Mouse (Mus musculus) monocyte, adult 5-6 weeks (primary cell): ENCODE measurements around the gene Ttc7b. TPM values are rescaled to one million over a fixed set of nuclear protein-coding genes. Genes with fewer than 3 reads are reported as not detected.

ENCODE experiments used
- ATAC-seq: fragments of 153-309, 156-312 bp; replicated peaks from 2 replicates; pipeline ENCODE4 v1.8.0; 2017; ENCODE audit warnings: mild to moderate bottlenecking; ENCODE audit not compliant: low TSS enrichment, insufficient number of reproducible peaks, severe bottlenecking, poor library complexity, low FRiP score
- total RNA-seq: library from RNA; stranded (forward); fragments of 200-1000, 200-491, 200-594 nt; gene quantifications from 3 replicates; pipeline ENCODE4 v1.2.3, GENCODE M21; 2017

Gene Ttc7b
- total RNA-seq, 1 experiment from 2014 or later, result 49.1 TPM

GRCm38 (mm10) chr12:100305051-100305673 is 215.5 kb downstream of the Ttc7b start:
- ATAC-seq, result no peak

- no peak for ATAC-seq
Measured at GRCm38 (mm10) chr12:100304280-100304679, 216.3 kb downstream of the Ttc7b start.

DNA sequence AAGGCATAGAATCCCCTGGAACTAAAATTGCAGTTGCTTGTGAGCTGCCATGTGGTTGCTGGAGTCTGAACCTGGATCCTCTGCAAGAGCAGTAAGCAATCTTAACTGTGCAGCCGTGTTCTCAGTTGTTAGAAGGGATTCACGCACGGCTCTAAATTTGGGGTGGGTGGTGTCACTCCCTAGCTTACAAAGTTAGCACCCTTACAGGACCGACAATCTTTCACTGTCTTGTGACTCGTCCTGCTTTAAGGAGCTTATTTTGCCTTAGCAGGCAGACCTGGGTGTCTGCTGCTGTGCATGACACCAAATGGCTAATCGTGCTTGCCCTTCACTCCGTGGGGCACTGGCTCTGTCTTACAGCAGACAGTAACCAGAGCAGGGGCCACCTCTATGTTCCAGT is 217.5 kb downstream of the Ttc7b start:
- no peak for ATAC-seq

GRCm38 (mm10) chr12:100300446-100300845 is 220.2 kb downstream of the Ttc7b start:
- no peak for ATAC-seq

- no peak for ATAC-seq
Measured at GRCm38 (mm10) chr12:100299322-100299726, 221.3 kb downstream of the Ttc7b start.

DNA sequence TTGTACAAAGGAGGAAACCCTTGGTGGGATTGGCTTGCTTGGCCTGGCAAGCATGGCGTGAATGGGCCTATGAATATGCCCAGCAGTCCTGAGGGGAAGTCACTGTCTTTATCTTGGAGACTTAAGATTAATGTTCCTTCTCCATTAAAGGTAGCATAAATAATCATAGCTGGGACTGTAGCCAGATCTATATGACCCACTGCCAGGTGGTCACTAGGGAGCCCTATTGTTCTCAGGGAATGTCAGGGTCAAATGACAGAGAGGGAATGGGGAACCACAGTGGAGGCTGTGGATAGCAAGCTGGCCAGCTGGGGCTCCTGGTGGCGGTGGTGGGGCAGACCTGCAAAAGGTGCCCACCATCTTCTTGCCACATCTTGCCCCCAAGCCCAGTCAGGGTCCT is 221.8 kb downstream of the Ttc7b start:
- ATAC-seq, result no peak

GRCm38 (mm10) chr12:100297961-100298360 is 222.7 kb downstream of the Ttc7b start:
- no peak for ATAC-seq

- ATAC-seq, result no peak
Measured at GRCm38 (mm10) chr12:100294457-100294856, 226.2 kb downstream of the Ttc7b start.

GRCm38 (mm10) chr12:100293956-100294355 is 226.7 kb downstream of the Ttc7b start:
- ATAC-seq, result no peak

DNA sequence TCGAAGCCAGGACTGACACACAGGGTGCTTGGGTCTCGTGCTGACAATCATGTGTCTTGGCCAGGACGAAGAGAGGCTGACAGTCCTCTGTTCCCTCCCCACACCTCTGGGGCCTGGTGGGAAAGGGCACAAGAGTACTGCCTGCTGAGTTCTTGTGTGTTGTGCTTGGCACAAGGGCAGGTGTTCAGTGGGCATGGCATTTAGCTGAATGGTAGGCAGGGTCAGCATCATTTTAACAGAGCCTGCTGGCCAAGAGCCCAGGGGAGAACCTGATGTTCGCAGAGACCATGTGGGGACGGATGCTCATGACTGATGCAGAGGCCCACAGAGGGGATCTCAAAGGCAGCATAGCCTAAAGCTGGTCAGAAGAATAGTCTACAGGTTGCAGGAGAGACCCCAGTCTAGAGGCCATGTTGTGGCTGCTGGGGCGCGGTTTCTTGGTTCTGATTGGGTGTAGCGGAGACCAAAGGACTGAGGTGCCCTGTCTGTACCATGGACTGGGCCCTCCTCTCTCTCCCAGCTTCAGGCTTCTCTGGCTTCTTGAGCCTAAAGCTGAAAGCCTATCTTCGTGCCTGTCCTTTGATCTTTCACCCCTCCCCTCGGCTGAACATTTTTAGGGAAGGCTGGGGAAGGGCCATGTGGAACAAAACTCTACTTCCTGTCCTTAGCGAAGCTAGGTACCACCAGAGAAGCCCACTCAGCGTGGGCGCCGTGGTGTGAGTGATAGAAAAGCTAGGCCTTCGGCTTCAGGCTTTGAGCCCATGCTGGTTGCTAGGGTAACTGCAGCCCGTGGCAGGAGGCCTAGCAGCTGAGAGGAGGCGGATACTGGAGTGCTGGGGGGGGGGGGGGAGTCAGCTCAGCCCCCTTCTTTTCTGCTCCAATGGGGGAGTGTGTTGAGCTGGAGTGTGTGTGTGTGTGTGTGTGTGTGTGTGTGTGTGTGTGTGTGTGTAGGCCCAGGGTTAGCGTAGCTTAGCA is 229.6 kb downstream of the Ttc7b start:
- ATAC-seq, result no peak

- no peak for ATAC-seq
Measured at GRCm38 (mm10) chr12:100290178-100290531, 230.5 kb downstream of the Ttc7b start.

DNA sequence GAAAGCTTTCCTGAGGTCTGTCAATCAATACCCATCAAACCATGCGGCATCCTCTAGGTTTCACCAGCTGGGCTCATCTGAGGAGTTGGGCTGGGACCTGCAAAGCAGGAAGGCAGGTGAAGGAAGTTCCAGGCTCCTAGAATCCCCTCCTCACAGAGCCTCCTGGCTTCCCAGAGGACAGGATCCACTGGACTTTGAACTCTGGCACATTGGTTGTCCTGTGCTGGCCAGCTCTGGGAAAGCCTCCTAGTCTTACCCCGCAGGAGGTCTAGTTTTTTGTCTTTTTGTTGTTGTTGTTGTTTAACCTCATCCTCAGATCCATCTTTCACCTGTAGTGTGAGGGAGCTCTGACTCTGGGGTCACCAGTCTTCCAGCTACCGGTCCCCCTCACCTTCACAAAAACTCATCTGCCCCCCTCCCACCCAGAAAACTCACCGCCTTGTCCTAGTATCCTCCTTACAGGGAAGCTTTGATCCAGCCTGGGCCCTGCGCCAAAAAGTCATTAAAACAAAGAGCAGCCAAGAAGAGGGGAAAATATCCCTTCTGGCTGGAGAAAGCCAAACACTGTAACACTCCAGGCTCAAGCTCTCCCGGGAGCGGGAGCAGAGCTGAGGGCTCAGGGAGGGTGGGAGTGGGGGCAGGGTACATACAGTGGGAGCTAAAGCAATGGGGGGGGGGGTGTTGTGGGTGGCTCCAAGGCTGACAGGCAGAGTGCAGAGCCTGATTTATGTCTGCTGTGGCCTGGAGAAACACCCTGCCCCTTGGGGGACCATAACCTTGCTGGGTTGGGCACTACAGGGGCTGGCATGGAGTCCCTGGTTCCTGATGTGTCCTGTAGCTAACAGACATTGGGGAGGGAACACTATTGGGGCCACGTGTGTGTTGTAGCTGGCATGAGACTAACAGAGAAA is 231.1 kb downstream of the Ttc7b start:
- ATAC-seq, result no peak

DNA sequence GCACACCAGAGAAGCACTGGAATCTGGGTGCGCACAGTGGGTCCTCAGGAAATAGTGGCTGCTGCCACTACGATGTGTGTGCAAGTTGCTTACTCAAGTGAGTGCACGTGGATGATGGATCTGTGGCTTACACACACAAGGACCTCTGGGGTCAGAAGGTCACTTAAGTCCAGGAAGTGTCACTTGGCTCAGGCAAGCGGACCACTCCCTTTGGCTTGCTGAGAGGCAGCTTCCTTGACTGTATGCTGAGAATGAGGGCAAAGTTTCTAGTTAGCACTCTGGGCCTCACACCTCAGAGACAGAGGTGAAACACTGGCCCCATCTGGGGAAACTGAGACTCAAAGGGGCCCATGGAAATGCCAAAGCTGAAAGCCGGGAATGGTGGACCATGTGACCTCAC is 232.6 kb downstream of the Ttc7b start:
- no peak for ATAC-seq

DNA sequence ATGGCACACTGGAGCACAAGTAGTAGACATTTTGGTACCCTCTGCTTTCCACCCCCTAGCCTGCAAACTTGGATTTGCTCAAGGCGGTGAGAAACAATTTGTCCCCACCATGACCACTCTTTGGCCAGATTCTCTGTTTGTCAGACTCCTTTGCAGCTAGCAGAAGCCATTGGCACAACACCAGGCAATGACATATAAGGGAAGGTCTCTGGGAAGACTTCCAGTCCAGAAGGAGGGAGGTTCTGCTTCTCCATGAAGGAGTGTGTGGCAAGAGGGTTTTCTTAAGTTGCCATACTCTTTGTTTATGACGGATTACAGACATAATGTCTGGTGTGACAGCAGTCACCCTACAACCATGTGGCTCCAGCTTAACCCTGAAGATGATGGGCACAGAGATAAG is 233.1 kb downstream of the Ttc7b start:
- ATAC-seq, result no peak

DNA sequence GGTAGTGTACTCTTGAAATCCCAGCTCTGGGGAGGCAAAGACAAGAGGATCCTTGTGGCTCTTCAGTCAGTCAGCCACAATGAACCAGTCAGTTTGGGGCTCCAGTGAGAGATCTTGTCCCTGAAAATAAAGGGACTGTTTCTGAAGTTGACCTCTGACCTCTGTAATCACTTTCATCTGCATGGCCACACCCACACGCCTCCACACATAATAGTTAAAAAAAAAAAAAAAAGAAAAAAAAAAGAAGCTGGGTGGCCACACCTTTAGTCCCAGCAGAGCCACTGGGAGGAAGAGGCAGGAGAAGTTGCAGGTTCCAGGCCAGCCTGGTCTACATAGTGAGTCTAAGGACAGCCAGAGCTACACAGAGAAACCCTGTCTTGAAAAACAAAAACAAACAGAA is 237.3 kb downstream of the Ttc7b start:
- ATAC-seq, result no peak

- no peak for ATAC-seq
Measured at GRCm38 (mm10) chr12:100282025-100282885, 238.4 kb downstream of the Ttc7b start.

DNA sequence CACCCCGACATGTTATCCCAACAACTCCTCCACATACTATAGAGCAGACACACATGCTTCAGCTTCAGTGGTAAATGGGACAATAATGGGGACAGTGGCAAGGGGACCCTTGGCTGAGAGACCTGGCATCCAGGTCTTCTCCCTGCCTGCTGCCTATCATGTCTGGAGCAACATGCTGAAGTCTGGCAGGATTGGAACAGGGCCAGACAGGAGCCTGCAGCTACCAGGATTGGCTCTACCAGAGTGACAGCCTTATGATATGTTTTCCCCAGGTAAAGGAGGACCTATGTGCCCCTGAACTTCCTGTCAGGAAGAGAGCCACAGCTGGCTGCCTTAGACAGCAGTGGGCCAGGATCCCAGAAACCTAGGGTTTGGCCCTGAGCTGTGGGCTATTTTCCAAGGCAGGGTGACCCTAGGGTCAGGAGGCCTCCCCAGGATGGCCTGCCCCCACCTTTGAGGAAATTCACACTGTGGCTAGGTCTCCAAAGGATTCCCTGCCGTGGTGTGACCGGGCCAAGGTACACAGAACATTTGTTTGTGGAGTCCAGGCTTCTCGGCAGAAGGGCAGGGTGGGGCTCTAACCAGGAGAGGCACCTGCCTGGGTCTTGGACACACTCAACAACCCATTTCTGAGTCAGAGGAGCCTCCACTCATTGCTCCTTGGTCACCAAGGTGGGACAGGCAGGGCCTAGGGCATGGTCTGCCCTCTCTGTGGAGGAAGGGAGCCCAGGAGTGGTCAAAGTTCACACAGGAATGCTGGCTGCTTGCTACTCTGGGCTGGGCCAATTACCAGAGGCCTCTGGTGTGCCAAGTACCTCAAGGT is 239.4 kb downstream of the Ttc7b start:
- ATAC-seq, result no peak
